Mouse (Mus musculus) heart, embryonic 13.5 days (tissue): ENCODE data around the gene Phf11b. TPM values are rescaled to one million over a fixed set of nuclear protein-coding genes. Genes with fewer than 3 reads are reported as not detected.
"Not testable (repeated sequence)": the region's sequence is repeated elsewhere in the genome, so short reads cannot be mapped to it uniquely, and the experiment has no call there.

ENCODE experiments used
- ATAC-seq: fragments of 200-750 bp; cut with Nextera tagmentation; 2 replicates; pipeline ENCODE4 v1.8.0; 2017; ENCODE audit warnings: moderate TSS enrichment; ENCODE audit not compliant: insufficient number of reproducible peaks, low FRiP score, low TSS enrichment; ENCODE audit errors: extremely low read depth
- H3K27ac ChIP-seq: fragments of 300-500 bp; sonication (generic); replicated peaks from 2 replicates; pipeline ENCODE4 v1.5.1; 2015; ENCODE audit warnings: moderate library complexity, mild to moderate bottlenecking, inconsistent platforms
- H3K27me3 ChIP-seq: fragments of 300-500 bp; sonication (generic); replicated peaks from 2 replicates; pipeline ENCODE4 v1.6.1; 2015; ENCODE audit warnings: mild to moderate bottlenecking, inconsistent platforms
- H3K36me3 ChIP-seq: fragments of 300-500 bp; sonication (generic); 2 replicates; pipeline ENCODE4 v1.6.1; 2015; ENCODE audit warnings: mild to moderate bottlenecking, inconsistent platforms
- H3K4me1 ChIP-seq: fragments of 300-500 bp; sonication (generic); 2 replicates; pipeline ENCODE4 v1.6.1; 2015; ENCODE audit warnings: inconsistent platforms
- H3K4me2 ChIP-seq: fragments of 300-500 bp; sonication (generic); 2 replicates; pipeline ENCODE4 v1.6.1; 2015; ENCODE audit warnings: inconsistent platforms, mild to moderate bottlenecking, moderate library complexity
- H3K4me3 ChIP-seq: fragments of 300-500 bp; sonication (generic); 2 replicates; pipeline ENCODE4 v1.5.1; 2015; ENCODE audit warnings: moderate library complexity, mild to moderate bottlenecking, inconsistent platforms
- H3K9ac ChIP-seq: fragments of 300-500 bp; sonication (generic); 2 replicates; pipeline ENCODE4 v1.6.1; 2015; ENCODE audit warnings: inconsistent platforms, mild to moderate bottlenecking, moderate library complexity
- H3K9me3 ChIP-seq: fragments of 300-500 bp; sonication (generic); 2 replicates; pipeline ENCODE4 v1.6.1; 2016; ENCODE audit warnings: inconsistent platforms
- WGBS: fragments of 180-500 bp; shearing (Covaris S2); methylation state at CpG from one replicate; pipeline ENCODE4 v1.1.7; 2015; ENCODE audit warnings: mixed read lengths; 5-methylcytosine and 5-hydroxymethylcytosine counted together
- polyA plus RNA-seq: library from polyadenylated mRNA; unstranded; fragments of >200 nt; fragmentation: Nextera tagmentation; extraction: Ambion mirVana; gene quantifications from 2 replicates; pipeline ENCODE4 v1.2.1, GENCODE M21; 2015

Phf11b gene
- 0.92 and 1.5 TPM in 2 replicates for polyA plus RNA-seq

- H3K4me2 ChIP-seq, ATAC-seq: not testable (repeated sequence)
- 46% methylated on average over 1 of the region's 1 CpGs for WGBS
These were observed at the start of gene Phf11b for GRCm38 (mm10) chr14:59341189-59341588. Phf11b (minus strand) TSS chr14:59341351.

GRCm38 (mm10) chr14:59390181-59390580 lies 49.0 kb upstream of the Phf11b start:
- not testable (repeated sequence) for H3K9ac ChIP-seq, ATAC-seq, H3K4me1 ChIP-seq, H3K36me3 ChIP-seq, H3K27me3 ChIP-seq, H3K9me3 ChIP-seq, H3K4me2 ChIP-seq, H3K27ac ChIP-seq, H3K4me3 ChIP-seq
- WGBS, result 60% methylated on average over 4 of the region's 4 CpGs

More at GRCm38 (mm10) chr14:59341189-59341588, at the start of gene Phf11b:
- not testable (repeated sequence) for H3K27me3 ChIP-seq, H3K36me3 ChIP-seq, H3K4me1 ChIP-seq, H3K4me3 ChIP-seq, H3K27ac ChIP-seq, H3K9me3 ChIP-seq, H3K9ac ChIP-seq

GRCm38 (mm10) chr14:59389532-59389931 lies 48.4 kb upstream of the Phf11b start:
- H3K4me3 ChIP-seq, result no peak overlapping the region
- no peak overlapping the region for H3K4me2 ChIP-seq
- H3K9ac ChIP-seq, result no peak overlapping the region
- WGBS, result 54% methylated on average over 1 of the region's 1 CpGs
- no peak for ATAC-seq
- no peak overlapping the region for H3K27ac ChIP-seq
- no peaks in the 10 kb centered on the region for H3K4me1 ChIP-seq
- no peaks in the 10 kb centered on the region for H3K9me3 ChIP-seq
- H3K36me3 ChIP-seq, result no peaks in the 10 kb centered on the region
- no peaks in the 10 kb centered on the region for H3K27me3 ChIP-seq

- H3K27ac ChIP-seq, result no peak overlapping the region
- H3K9me3 ChIP-seq, result peaks cover 5% of the 10 kb centered on the region; the same call in 1 of the 2 replicates
- no peak overlapping the region for H3K4me3 ChIP-seq
- H3K27me3 ChIP-seq, result no peaks in the 10 kb centered on the region
- whole genome bisulfite sequencing, result 81% methylated on average over 25 of the region's 25 CpGs
- H3K9ac ChIP-seq, result no peak overlapping the region
- no peak overlapping the region for H3K4me2 ChIP-seq
- no peaks in the 10 kb centered on the region for H3K36me3 ChIP-seq
- ATAC-seq, result no peak
- H3K4me1 ChIP-seq, result peaks cover 10% of the 10 kb centered on the region
These were observed 29.4 kb upstream of the Phf11b start for GRCm38 (mm10) chr14:59370348-59371068.

- WGBS, result 58% methylated on average over 8 of the region's 8 CpGs
- no peak overlapping the region for H3K4me2 ChIP-seq
These were observed 25.4 kb upstream of the Phf11b start for GRCm38 (mm10) chr14:59366386-59367105.

GRCm38 (mm10) chr14:59365244-59365644 lies 24.1 kb upstream of the Phf11b start, which contains the start of gene Phf11d:
Phf11d (minus strand) TSS chr14:59365470.
- Histone ChIP-seq H3K9me3 (no peaks in the 10 kb centered on the region), H3K4me3 (no peak within 1 kb of the TSS)
- ATAC-seq, result no peak

More at GRCm38 (mm10) chr14:59366386-59367105, 25.4 kb upstream of the Phf11b start:
- Histone ChIP-seq H3K4me3 (no peak overlapping the region), H3K9me3 (peaks cover 4% of the 10 kb centered on the region; the same call in 1 of the 2 replicates), H3K9ac (no peak overlapping the region), H3K4me1 (peaks cover 15% of the 10 kb centered on the region), H3K36me3 (no peaks in the 10 kb centered on the region), H3K27me3 (no peaks in the 10 kb centered on the region), H3K27ac (no peak overlapping the region)
- no peak for ATAC-seq

GRCm38 (mm10) chr14:59339541-59339940 lies 1.6 kb downstream of the Phf11b start:
- Histone ChIP-seq H3K27me3 (no peaks in the 10 kb centered on the region), H3K9me3 (no peaks in the 10 kb centered on the region), H3K4me2 (no peak overlapping the region), H3K36me3 (no peaks in the 10 kb centered on the region), H3K4me1 (no peaks in the 10 kb centered on the region), H3K9ac (no peak overlapping the region), H3K27ac (no peak overlapping the region), H3K4me3 (no peak overlapping the region)
- WGBS, result 79% methylated on average over 1 of the region's 1 CpGs
- no peak for ATAC-seq

More at GRCm38 (mm10) chr14:59365244-59365644, 24.1 kb upstream of the Phf11b start, which contains the start of gene Phf11d:
- peak within 1 kb of the TSS; percentile 43 for H3K27ac ChIP-seq
- peak within 1 kb of the TSS; percentile 24 for H3K4me2 ChIP-seq
- H3K36me3 ChIP-seq, result no peaks in the 10 kb centered on the region
- 59% methylated on average over 6 of the region's 6 CpGs for WGBS
- H3K4me1 ChIP-seq, result peaks cover 15% of the 10 kb centered on the region
- H3K9ac ChIP-seq, result no peak within 1 kb of the TSS
- H3K27me3 ChIP-seq, result no peaks in the 10 kb centered on the region

- not testable (repeated sequence) for ATAC-seq, H3K27ac ChIP-seq, H3K9me3 ChIP-seq, H3K4me2 ChIP-seq, H3K4me3 ChIP-seq, H3K36me3 ChIP-seq, H3K4me1 ChIP-seq, H3K9ac ChIP-seq, H3K27me3 ChIP-seq
- WGBS, result 72% methylated on average over 3 of the region's 3 CpGs
These were observed 5.1 kb downstream of the Phf11b start for GRCm38 (mm10) chr14:59336056-59336455.

- not testable (repeated sequence) for H3K9me3 ChIP-seq, H3K27ac ChIP-seq, H3K9ac ChIP-seq, H3K4me3 ChIP-seq, H3K36me3 ChIP-seq, H3K4me1 ChIP-seq, ATAC-seq, H3K27me3 ChIP-seq, H3K4me2 ChIP-seq
- 41% methylated on average over 3 of the region's 3 CpGs for WGBS
These were observed 10.7 kb downstream of the Phf11b start for GRCm38 (mm10) chr14:59330499-59330898.

- 86% methylated on average over 6 of the region's 6 CpGs for WGBS
- ATAC-seq, H3K27me3 ChIP-seq, H3K4me1 ChIP-seq, H3K9me3 ChIP-seq, H3K4me2 ChIP-seq, H3K27ac ChIP-seq, H3K9ac ChIP-seq, H3K4me3 ChIP-seq, H3K36me3 ChIP-seq: not testable (repeated sequence)
These were observed 21.2 kb downstream of the Phf11b start for GRCm38 (mm10) chr14:59319970-59320369.

GRCm38 (mm10) chr14:59319036-59319435 lies 22.1 kb downstream of the Phf11b start:
- not testable (repeated sequence) for H3K4me3 ChIP-seq, H3K27me3 ChIP-seq, H3K27ac ChIP-seq, ATAC-seq, H3K4me1 ChIP-seq, H3K4me2 ChIP-seq, H3K36me3 ChIP-seq, H3K9ac ChIP-seq, H3K9me3 ChIP-seq
- WGBS, result 89% methylated on average over 3 of the region's 3 CpGs
